Mouse (Mus musculus) cerebellum, adult 18-20 months (tissue): ENCODE results near the gene Ctnna2.

Experiments
- DNase-seq, 2 experiments: peaks; one replicate each; pipeline ENCODE4 v3.0.0; 2021

Gene Ctnna2

DNA sequence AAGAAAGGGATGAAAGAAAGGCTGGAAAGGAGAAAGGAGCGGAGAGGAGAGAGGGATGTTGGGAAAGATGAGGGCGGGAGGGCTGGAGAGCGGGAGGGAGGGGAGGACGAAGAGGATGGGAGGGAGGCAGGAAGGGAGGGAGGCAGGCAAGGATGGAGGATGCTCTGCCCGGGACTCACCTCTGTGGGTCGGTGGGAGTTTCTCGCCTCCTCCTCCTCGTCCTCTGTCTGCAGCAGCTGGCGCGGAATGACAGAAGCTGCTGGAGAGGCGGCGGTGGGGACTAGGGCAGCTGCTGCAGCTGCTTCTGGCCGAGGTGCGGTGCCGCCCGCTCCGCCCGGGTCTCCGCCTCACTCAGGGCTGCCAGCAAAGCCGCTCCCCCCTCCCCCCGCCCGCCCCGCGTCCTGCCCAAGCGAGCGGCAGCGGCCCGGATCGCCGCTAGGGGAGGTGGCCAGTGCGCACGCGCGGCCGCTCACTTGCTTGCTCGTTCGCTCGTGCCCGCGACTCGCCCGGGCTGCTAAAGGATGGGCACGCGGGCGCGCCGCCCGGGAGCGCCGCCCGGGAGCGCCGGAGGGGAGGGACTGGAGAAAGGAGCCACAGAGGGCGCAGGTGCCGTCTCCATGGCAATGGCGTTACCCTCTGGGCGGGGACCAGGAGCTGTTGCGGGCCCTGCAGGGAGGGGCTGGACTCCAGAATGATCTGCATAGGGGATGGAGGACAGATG lies at the start of gene Ctnna2:
TSS of gene Ctnna2 (minus strand) at position 459 of the 721 bp plus-strand sequence.
- DNase-seq, result peak; percentile 98 to 99

DNA sequence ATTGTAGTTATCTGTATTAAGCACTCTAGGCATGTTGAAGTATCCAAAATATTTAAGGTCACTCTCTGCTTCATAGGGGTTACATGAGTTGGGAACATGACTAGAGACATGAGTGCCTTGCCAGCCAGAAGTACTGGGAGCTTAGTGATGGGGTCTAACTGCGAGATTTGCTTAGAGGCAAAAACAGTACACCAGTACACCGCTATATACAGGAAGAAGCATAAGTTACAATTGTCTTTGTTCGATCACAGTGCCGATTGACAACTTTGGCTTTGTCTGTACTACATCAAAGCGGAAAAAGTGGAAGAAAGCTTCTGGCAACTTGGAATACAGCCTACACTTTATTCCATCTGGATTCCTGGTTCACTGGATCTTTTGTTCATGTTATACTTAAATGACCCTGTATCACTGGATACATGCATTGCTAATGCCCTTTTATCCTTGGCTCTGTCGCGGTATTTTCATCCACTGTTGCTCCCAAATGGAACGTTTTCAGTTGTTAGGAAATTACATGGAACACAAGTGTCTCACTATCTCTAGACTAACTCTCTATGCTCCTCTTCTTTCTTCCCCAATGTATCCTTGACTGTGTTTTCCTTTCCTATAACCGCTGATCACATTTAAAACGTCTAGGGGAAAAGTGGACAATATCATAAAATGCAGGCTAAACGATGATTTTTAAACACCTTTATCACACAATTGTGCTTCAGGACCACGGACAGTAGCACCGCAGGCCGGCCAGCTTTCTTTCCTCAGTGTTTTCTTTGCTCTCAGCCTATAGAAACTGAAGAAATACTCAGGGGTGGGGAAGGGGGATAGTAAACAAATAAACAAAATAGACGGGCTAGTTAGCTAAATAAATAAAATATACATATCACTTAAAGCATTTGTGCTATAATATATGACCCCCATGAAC lies 896 bp upstream of the Ctnna2 start:
- no peak for DNase-seq

DNA sequence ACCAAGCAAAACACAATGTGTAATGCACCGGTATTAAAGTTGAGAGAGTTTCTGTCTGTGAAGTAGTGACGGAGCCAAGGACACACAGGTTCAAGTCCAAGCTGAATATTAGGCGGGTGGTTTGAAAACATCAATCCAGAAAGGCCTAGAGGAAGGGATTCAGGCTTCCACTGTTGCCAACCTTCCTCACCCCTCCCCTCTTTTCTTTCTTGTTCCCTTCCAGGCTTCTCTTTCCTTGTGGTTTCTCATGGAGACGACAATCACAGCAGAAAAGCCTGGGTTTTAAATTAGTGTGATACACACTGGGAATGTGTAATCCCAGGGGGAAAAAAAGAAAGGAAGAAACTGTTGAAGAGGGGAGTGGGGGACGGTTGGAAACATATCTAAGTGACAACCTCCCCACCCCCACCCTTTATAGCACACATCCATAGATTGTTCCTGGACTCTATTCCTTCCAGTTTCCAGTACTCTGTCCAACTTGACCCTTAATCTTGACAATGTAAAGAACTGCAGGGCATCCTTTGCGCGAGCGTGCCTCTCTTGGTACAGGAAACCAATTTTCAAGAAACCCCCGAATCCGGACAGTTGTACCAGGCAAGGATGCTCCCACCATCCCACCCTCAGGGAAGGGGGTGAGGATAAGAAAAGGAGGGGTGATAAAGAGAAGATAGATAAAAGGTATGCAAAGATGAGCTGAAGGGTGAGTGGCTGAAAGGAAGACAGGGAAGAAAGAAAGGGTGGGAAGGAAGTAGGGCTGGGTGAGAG lies 841 bp downstream of the Ctnna2 start:
- peak; percentile 30 to 46 for DNase-seq

DNA sequence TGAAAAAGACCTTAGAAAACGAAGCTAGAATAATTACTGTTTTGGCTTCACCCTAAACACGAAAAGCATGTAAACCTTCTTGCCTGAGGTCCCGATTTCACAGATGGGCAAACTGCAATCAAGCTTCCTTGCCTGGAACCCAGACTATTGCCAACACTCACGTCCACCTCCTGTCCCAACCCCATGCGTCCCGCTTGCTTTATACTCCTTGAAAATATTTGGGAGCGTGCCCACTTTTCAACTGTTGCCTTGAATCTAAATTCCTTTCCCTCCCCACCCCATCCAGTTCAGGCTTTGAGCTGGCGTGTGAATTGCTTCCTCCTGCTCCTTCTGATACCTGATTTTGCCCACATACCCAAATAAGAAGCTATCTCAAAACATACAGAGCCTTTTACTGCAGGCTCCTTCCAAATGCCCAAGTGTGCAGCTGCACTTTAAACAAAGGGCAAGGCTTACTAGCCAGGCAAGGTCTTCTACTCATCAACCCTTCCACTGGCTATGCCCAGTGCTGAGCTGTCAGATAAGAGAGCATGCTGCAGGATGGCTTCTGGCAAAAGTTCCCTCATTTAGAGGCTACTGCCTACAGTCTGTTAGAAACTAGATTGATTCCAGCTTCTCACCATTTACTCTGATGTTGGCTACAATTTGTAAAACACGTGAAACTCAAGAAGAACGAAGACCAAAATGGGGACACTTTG lies 8.8 kb downstream of the Ctnna2 start:
- DNase-seq, result peak; percentile 25 to 43

DNA sequence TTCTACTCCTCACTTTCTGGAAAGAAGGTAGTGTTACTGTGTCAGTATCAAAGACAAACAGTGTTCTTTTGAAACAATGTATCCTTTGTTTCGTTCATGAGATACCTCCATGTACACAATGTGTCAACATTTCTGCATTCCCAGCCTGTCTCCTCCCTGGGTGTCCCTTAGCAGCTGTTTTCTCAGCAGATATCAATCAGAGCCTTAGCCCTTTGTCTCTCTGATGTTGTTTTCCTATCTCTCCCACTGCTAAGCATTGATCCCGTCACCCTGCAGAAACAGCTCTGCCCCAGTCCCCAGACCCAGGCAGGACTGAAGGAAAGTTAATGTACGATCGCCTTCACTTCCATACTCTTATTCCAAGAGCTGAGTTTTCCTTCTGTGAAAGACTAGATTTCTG lies 9.7 kb downstream of the Ctnna2 start:
- DNase-seq, result no peak

DNA sequence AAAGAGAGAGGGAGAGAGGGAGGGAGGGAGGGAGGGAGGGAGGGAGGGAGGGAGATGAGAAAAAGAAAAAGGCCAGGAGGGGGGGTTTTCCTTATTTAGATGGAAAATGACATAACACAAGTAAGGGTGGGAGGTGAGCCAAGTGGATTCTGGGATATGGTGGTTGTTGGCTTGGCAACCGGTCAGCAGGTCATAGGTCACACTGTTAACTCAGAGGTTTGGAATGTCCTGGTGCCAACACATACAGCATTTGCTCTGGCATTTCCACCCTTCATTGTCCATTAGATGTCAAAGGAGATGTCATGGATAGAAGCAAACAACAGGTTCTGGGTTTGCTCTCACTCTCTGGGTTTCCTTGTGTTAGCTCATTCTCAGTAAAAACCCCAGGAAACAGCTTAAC lies 17.5 kb downstream of the Ctnna2 start:
- no peak for DNase-seq

DNA sequence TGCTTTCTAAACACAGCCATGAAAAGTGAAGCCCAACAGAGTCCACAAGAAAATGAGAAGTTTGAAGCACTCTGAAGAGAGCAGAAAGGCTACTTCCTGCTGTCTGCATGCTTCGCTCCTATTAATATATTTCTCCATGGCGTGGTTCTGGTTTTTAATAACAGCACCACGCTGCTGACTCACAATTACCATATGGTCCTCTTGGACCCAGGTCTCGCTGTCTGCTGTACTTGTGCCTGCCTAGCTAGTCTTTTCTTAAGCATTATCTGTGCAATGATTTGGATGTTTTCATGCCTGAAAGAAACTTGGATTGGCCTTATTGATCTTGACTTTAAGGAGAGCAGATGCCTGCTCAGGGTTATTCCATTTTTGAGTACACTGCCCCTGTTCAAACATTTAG lies 28.2 kb downstream of the Ctnna2 start:
- peak; percentile 57 to 73 for DNase-seq

DNA sequence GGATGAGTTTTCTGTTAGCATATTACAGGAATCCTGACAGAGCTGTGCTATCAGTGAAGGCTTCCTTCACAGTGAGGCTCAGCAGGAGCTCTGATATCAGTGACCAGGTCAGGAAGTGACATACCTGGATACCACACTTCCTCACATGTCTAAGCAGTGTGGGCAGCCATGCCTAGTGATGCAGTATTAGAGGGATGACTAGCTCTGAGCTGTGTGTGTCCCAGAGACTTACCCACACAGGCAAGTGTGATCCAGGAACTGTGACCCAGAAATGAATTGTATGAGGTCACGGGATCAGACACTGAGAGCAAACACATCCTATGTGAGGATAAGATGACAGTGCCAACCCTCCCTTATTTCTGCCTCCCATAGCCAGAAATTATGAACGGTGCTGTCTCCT lies 28.8 kb downstream of the Ctnna2 start:
- peak in 1 of 2 experiments; percentile 13 for DNase-seq

DNA sequence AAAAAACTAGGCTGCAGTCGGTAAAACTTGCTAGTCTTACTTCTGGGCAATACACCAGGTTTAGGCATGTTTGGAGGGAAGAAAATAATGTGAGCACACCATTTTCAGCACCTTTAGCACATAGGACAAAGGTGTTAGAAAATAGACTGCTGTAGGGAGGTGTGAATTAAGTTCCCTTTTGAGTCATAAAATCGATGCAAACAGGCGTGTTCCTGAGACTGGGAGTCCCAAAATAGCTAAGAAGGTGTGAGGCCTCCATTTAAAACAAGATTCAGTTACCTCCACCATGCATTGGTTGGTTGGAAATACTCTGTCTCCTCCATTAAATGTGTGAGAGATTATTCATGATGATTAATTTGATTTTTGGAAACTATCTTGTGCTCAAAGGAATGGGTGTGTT lies 50.1 kb downstream of the Ctnna2 start:
- DNase-seq, result no peak

DNA sequence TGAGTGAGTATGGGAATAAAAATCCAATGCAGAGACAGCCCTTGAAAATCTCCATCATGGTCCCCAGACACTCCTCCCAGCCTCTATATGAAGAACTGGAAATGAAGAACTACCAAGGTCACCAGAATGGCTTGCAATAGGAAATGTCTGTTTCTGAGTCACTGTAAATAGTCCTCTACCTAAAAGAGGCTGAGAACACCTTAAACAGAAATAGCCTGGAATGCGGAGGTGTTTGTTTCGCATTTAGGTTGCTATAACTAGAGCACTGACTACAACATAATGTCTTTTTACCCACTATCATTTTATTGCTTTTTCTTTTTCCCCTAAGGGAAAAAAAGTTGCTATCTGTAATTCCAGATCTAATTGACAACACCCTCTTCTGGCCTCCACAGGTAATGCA lies 106.3 kb downstream of the Ctnna2 start:
- no peak for DNase-seq

DNA sequence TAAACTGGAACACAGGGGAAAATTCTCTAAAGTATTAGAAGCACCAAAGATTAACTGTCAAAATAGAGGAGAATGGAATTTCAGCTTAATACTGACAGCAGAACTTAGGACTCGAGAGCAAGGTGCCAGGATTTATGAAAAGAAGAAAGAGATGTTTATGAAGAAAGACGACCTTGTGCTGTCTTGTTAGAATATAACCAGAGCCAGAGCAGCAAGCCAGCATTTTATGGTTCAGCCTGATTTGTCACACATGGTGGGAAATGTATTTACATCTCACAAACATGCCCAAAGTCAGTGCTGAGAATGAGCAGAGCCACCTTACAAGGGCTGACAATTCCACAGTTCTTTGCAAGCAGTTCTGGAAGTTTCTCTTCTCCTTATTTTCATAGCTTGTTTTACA lies 110.2 kb downstream of the Ctnna2 start:
- no peak for DNase-seq

DNA sequence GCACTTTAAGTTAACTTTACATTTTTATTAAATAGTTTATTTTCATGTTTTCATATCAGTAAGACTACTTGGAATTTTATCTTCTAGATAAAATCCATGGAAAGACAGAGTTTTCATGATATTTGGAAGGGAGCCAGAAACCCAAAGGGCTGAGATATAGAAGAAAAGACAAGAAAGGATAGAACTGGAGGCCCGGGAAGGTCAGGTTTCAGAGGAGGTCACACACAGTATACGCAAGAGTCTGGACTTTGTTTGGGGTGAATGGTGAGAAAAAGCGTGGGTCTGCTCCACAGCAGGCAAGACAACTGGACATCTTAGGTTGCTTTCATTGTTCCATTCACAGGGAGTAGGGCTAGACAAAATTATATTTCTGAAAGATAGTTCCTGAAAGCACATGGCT lies 111.4 kb downstream of the Ctnna2 start:
- no peak for DNase-seq

DNA sequence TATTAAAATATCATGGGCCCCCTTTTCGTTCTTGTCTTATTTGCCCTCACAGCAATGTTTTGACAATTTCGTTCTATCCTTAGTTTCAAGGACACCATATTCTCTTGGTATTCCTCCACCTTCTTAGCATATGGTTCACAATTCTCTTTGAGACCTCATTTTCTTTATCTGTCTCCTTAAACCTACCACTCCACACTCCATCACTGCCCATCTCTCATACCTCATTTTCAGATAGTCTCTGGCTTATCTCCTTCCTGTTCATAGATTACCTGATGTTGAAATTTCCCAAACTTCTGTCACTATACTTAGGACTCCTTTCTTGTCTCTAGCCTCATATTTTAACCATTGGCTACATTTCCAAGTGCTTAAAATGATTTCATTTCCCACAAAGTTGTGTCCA lies 116.1 kb downstream of the Ctnna2 start:
- no peak for DNase-seq

DNA sequence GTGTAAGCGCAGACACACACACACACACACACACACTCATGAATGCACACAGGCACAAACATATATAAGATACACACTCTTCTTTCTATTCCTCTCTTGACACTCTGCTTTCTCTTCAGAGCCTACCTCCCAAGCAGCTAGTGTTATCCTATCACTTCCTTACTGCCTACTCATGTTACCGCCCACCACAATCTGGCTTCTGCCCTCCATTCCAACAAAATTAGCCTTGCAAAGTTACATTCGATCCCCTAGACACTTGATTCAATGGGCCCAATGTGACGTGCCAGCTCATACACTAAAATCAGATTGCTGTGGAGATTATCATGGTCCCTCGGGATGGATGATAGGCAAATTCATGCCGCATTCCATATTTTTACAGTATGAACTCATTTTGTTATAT lies 116.7 kb downstream of the Ctnna2 start:
- DNase-seq, result no peak

DNA sequence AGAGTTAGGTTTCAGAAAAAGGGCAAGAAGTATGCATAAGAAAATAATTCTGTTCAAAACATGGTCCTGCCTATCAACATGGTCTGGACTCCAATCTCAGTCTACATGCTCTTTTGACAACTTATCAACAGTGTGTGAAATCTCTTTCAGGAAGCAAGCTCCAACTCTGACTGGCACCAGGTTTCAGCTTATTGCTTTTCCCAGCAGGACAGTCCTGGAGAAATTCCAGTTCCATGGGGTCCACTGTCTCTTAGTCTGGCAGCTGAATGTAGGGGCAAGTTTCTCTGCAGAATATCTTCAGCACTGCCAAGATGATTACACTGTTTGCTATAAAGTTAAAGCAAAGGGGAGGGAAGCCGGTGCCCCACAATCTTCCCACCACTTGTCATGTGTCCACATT lies 130.1 kb downstream of the Ctnna2 start:
- peak; percentile 9 to 15 for DNase-seq

DNA sequence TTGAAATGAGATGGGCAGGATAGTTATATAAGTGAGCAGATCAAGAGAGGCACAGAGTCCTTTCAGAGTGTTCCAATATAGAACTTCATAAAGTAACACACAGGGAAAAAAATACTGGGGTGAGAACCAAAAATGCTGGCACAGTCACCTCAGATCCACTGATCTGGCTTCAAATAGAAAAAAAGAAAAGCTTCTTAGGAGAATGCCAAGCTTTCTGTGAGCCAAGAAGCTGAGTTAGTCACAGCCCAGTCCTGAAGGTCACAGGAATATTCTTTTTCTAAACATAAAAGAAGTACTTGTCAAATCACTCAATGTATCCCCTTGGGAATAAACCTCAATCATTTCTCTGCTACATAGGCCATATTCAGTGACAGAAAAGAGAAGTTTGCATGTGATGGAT lies 130.7 kb downstream of the Ctnna2 start:
- DNase-seq, result no peak

DNA sequence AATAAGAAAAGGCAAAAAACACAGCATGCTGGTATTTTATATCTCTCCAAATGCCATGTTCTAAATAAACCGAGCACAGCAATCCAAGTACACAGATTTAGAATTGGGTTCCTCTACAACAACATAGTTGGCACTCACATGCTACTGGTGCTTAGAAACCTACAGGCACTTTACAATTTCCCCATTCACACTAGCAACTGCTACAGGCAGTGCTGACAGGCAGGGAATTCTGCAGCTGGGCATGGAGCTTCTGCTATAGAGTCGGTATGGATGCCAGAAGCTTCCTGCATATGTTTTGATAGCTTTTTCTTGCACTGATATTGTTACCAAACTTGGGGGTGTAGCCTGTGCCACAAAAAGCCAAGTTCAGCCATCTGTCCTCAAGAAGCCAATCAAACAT lies 131.8 kb downstream of the Ctnna2 start:
- no peak for DNase-seq

DNA sequence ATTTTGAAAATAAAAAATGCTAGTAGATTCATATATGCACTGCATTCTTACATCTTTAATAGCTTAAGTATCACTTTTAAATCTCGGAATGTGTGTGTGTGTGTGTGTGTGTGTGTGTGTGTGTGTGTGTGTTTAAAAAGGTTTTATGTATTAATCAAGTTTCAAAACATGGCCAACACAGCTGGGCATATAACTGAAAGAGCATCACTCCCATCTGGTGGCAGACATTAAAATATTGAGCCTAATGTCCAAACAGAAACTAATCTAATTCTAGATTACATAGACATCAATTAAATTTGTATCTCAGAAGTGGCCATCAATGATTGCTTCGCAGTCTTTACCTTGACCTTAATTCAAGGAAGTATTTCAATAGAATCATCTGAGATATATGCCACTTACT lies 140.4 kb downstream of the Ctnna2 start:
- DNase-seq, result no peak

DNA sequence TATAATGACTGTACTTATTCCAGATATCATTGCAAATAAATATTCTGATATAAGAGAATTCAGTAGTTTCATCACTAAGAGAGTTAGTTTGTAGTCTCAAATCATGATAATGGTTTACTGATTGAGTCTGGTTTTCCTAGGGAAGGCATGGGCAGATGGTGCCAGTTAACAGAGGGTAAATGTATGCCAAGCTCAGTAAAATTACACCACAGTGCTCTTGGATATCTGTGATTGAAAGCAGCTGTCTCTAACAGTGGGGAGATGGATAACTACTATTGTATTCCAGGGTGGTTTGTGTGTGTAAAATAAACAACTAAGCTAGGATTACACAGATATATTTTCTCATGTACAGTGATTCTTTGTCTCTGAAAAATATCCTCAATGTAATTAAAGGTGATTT lies 140.8 kb downstream of the Ctnna2 start:
- DNase-seq, result peak; percentile 7 to 13

DNA sequence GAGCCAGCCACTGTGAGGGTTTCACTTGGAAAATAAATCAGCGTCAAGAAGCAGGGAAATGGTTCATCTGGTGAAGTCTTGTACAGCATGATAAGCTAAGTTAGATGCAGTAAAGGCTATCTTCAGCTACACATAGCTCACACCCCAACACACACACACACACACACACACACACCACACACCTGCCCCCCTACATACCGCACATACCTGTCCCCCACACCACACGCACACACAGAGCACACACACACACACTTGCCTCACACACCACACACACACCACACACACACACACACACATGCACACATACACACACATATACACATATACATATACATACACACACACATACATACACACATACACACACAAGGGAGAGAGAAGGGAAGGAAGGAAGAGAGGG lies 142.0 kb downstream of the Ctnna2 start:
- DNase-seq, result no peak

DNA sequence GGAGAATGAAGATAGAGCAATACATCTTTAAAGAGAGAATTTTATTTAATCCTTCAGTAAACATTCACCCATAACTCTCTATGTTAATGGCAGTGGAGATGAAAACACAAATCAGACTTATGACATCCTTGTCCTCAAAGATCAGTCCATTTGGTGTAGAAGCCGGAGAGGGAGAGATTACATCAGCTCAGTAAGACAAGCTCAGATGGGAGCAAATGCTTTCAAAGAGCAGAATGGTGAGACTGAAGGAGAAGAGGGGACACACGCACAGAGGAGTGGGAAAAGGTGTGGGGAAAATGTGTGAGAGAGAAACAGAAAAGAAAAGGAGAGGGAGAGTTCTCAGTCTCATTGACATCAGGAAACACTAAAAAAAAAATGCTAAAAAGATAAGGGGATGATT lies 144.8 kb downstream of the Ctnna2 start:
- DNase-seq, result no peak

DNA sequence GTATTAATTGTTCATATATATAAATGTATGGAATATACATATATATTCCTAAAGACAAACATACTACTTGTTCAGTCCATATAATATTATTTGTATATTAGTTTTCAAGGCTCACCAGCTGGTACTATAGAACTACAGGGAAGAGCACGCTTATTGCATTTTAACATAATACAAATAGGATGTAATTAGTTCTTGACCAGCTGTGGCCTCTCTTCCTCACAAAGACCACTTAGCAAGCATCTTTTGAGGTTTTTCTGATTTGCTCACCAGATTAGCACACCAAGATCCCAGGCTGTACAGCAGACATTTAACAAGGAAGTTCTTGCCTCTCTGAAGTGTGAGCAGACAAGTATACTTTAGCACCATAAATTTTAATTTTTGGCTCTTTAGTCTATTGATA lies 152.0 kb downstream of the Ctnna2 start:
- no peak for DNase-seq

DNA sequence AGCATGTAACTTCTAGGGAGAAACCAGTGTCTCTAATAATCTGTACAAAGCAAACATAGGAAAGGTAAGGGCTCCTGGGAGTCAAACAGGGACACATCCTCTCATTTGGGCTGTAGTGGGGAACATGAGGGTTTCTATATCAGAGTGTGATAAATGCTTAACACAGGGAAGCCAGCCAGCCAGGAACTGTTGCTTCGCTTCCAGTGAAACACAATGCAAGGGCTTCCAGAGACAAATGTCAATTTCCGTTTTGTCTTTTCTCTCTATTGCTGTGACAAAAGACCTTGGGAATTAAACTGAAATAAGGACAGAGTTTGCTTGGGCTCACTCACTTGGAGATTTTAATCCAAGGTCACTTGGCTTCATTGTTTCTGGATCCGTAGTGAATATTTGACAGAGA lies 162.4 kb downstream of the Ctnna2 start:
- no peak for DNase-seq
